Mouse (Mus musculus): Measurements from ENCODE around the gene Gba.
"Not testable (repeated sequence)": the region's sequence is repeated elsewhere in the genome, so short reads cannot be mapped to it uniquely, and the experiment has no call there.

Gene Gba

GRCm38 (mm10) chr3:89208736-89209135, 6.0 kb downstream of the Gba start:
- in situ Hi-C loops (cut with MboI; ENCODE audit: low pct_unique_long_range_greater_than_20kb in 1 of 2, low sequenced_read_pairs in 2 of 2, unreplicated experiment in 1 of 2), result no loop called here

GRCm38 (mm10) chr3:89209731-89210130, 7.0 kb downstream of the Gba start:
- in situ Hi-C loops (cut with MboI; ENCODE audit: low pct_unique_long_range_greater_than_20kb in 1 of 2, low sequenced_read_pairs in 2 of 2, unreplicated experiment in 1 of 2), result no loop called here

- in situ Hi-C loops (cut with MboI; ENCODE audit: low pct_unique_long_range_greater_than_20kb in 1 of 2, low sequenced_read_pairs in 2 of 2, unreplicated experiment in 1 of 2), result no loop called here
Measured at GRCm38 (mm10) chr3:89210162-89210561, 7.4 kb downstream of the Gba start.

GRCm38 (mm10) chr3:89210731-89211130, 8.0 kb downstream of the Gba start:
- in situ Hi-C loops (cut with MboI; ENCODE audit: low pct_unique_long_range_greater_than_20kb in 1 of 2, low sequenced_read_pairs in 2 of 2, unreplicated experiment in 1 of 2), result no loop called here

GRCm38 (mm10) chr3:89213803-89214530, 11.2 kb downstream of the Gba start:
- in situ Hi-C loops (cut with MboI; ENCODE audit: low pct_unique_long_range_greater_than_20kb in 1 of 2, low sequenced_read_pairs in 2 of 2, unreplicated experiment in 1 of 2), result no loop called here

- in situ Hi-C loops (cut with MboI; ENCODE audit: low pct_unique_long_range_greater_than_20kb in 1 of 2, low sequenced_read_pairs in 2 of 2, unreplicated experiment in 1 of 2), result no loop called here
Measured at GRCm38 (mm10) chr3:89214681-89215411, 12.1 kb downstream of the Gba start, which contains the start of gene Thbs3. Gene Thbs3 (plus strand): TSS chr3:89215180.

- in situ Hi-C loops (cut with MboI; ENCODE audit: low pct_unique_long_range_greater_than_20kb in 1 of 2, low sequenced_read_pairs in 2 of 2, unreplicated experiment in 1 of 2), result no loop called here
Measured at GRCm38 (mm10) chr3:89215853-89216252, 13.1 kb downstream of the Gba start.

GRCm38 (mm10) chr3:89216407-89216806, 13.7 kb downstream of the Gba start:
- in situ Hi-C loops (cut with MboI; ENCODE audit: low pct_unique_long_range_greater_than_20kb in 1 of 2, low sequenced_read_pairs in 2 of 2, unreplicated experiment in 1 of 2), result not testable (repeated sequence)

GRCm38 (mm10) chr3:89218271-89218670, 15.5 kb downstream of the Gba start:
- in situ Hi-C loops (cut with MboI; ENCODE audit: low pct_unique_long_range_greater_than_20kb in 1 of 2, low sequenced_read_pairs in 2 of 2, unreplicated experiment in 1 of 2), result no loop called here

- in situ Hi-C loops (cut with MboI; ENCODE audit: low pct_unique_long_range_greater_than_20kb in 1 of 2, low sequenced_read_pairs in 2 of 2, unreplicated experiment in 1 of 2), result no loop called here
Measured at GRCm38 (mm10) chr3:89219546-89219945, 16.8 kb downstream of the Gba start.

- in situ Hi-C loops (cut with MboI; ENCODE audit: low pct_unique_long_range_greater_than_20kb in 1 of 2, low sequenced_read_pairs in 2 of 2, unreplicated experiment in 1 of 2), result no loop called here
Measured at GRCm38 (mm10) chr3:89221167-89221566, 18.4 kb downstream of the Gba start.

- in situ Hi-C loops (cut with MboI; ENCODE audit: low pct_unique_long_range_greater_than_20kb in 1 of 2, low sequenced_read_pairs in 2 of 2, unreplicated experiment in 1 of 2), result no loop called here
Measured at GRCm38 (mm10) chr3:89224796-89225195, 22.1 kb downstream of the Gba start.

- in situ Hi-C loops (cut with MboI; ENCODE audit: low pct_unique_long_range_greater_than_20kb in 1 of 2, low sequenced_read_pairs in 2 of 2, unreplicated experiment in 1 of 2), result no loop called here
Measured at GRCm38 (mm10) chr3:89225321-89225815, 22.6 kb downstream of the Gba start.

GRCm38 (mm10) chr3:89225918-89226317, 23.2 kb downstream of the Gba start:
- in situ Hi-C loops (cut with MboI; ENCODE audit: low pct_unique_long_range_greater_than_20kb in 1 of 2, low sequenced_read_pairs in 2 of 2, unreplicated experiment in 1 of 2), result no loop called here

- in situ Hi-C loops (cut with MboI; ENCODE audit: low pct_unique_long_range_greater_than_20kb in 1 of 2, low sequenced_read_pairs in 2 of 2, unreplicated experiment in 1 of 2), result no loop called here
Measured at GRCm38 (mm10) chr3:89226361-89226760, 23.6 kb downstream of the Gba start.

GRCm38 (mm10) chr3:89226900-89227299, 24.2 kb downstream of the Gba start, which contains the start of gene Mtx1:
Gene Mtx1 (minus strand): TSS chr3:89227088.
- in situ Hi-C loops (cut with MboI; ENCODE audit: low pct_unique_long_range_greater_than_20kb in 1 of 2, low sequenced_read_pairs in 2 of 2, unreplicated experiment in 1 of 2), result no loop called here

GRCm38 (mm10) chr3:89227307-89228179, 24.8 kb downstream of the Gba start:
- in situ Hi-C loops (cut with MboI; ENCODE audit: low pct_unique_long_range_greater_than_20kb in 1 of 2, low sequenced_read_pairs in 2 of 2, unreplicated experiment in 1 of 2), result no loop called here

- in situ Hi-C loops (cut with MboI; ENCODE audit: low pct_unique_long_range_greater_than_20kb in 1 of 2, low sequenced_read_pairs in 2 of 2, unreplicated experiment in 1 of 2), result no loop called here
Measured at GRCm38 (mm10) chr3:89228180-89228549, 25.4 kb downstream of the Gba start.

GRCm38 (mm10) chr3:89228836-89229235, 26.1 kb downstream of the Gba start, which contains the start of gene Muc1:
Gene Muc1 (plus strand): TSS chr3:89229057.
- in situ Hi-C loops (cut with MboI; ENCODE audit: low pct_unique_long_range_greater_than_20kb in 1 of 2, low sequenced_read_pairs in 2 of 2, unreplicated experiment in 1 of 2), result no loop called here
